Mouse (Mus musculus): ENCODE results near the gene Ston2. TPM values are rescaled to one million over a fixed set of nuclear protein-coding genes. Genes with fewer than 3 reads are reported as not detected.

Gene Ston2
- polyA plus RNA-seq, 1 experiment from 2014 or later, result 9.2 TPM

DNA sequence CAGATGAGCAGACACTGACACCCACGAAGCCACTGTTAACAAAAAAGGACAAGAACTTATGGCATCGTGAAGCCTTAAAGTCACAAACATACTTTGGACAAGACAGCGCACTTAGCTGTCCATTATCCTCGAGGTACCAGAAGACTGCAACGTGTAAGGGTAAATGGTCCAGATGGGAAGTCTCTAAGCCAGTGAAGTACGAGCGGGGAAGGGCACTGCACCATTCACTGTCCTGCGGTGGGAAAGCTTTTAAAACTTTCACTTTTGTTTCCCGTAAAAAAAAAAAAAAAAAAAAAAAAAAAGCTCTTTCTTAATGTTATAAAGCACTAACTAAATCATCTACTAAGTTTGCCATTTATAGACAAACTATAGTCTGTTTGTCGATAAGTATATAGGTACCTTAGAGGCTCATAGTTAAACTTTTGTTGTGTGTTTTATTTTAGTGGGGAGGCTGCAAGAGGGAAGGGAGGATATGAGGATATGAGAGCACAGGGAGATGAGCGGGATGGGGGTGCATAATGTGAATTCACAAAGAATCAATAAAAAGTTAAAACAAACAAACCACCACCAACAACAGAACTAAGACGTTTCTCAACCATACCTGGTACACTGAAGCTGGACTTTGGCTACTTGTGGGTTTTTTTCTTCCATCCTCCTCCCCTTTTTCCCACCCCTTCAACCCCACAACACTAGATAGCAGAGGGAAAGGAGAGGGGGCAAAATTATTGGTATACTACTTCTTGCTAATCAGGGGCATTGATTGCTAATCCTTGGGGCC is 127.4 kb downstream of the Ston2 start:
- H3K36me3 ChIP-seq, result no peaks in the 10 kb centered on the region
- no peaks in the 10 kb centered on the region for H3K9me3 ChIP-seq
- H3K27me3 ChIP-seq (ENCODE audit: insufficient read depth, poor library complexity, severe bottlenecking), result no peaks in the 10 kb centered on the region
- no peak overlapping the region for H3K27ac ChIP-seq
- no peaks in the 10 kb centered on the region for H3K4me1 ChIP-seq (replicated peaks)
- H3K4me3 ChIP-seq, result no peak overlapping the region
- no peak for DNase-seq (ENCODE audit: low spot score)
- WGBS, result 91% methylated on average over 12 of the region's 12 CpGs

DNA sequence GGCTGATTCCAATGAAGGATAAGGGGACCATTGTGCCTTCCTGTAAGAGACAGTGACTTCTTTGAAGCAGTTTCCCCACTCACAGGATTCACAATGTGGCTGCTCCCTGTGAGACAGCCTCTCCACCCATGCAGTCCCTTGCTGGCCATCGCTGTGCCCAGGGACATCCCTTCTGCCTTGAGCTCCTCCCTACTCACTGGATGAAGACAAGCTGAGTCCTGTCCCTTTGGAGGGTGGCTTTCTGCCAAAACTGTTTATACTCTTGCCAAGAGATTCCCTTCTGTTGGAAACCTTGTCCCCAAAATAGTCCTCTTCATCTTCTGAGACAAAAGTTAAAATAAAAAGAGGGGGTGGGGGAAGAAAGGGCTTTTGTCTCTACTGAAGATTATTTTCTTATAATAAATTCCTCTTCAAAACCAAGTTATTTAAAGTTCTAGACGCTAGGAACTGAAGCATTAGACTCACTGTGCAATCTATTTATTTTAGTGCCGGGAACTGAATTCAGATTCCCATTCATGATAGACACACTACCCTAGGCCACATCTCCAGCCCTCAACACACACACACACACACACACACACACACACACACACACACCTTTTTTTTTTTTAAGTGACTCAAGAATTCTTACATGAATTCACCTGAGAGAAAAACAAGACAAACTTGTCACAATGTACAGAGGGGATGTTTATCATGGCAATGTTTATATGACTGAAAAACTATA is 133.6 kb downstream of the Ston2 start:
- no peaks in the 10 kb centered on the region for H3K9me3 ChIP-seq
- 83% methylated on average over 3 of the region's 3 CpGs for WGBS
- no peak for DNase-seq (ENCODE audit: low spot score)
- H3K4me1 ChIP-seq (replicated peaks), result no peaks in the 10 kb centered on the region
- H3K27ac ChIP-seq, result no peak overlapping the region
- H3K27me3 ChIP-seq (ENCODE audit: insufficient read depth, poor library complexity, severe bottlenecking), result no peaks in the 10 kb centered on the region
- H3K36me3 ChIP-seq, result 0 out of 2 replicates have a peak, but pooled peaks cover 2% of the 10 kb centered on the region
- H3K4me3 ChIP-seq, result no peak overlapping the region

DNA sequence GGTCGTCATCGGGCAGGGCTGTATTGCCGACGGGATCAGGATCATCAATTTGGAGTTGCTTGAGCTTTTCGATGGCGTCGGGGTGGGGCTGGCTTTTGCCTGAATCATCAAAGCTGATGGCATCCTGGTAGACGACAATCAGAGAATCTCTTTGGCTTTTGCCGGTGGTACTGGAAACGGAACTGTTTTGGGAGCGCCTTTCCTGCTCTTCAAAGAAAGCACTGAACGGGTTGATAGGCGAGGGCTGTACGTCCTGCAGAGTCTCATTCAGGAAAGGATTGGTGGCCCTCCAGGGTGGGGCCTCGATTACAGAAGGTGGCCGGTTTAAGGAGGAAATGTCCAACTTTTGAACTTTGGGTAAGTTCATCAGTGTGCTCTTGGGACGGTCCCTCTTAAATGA is 139.8 kb downstream of the Ston2 start:
- 92% methylated on average over 17 of the region's 17 CpGs for WGBS
- no peak overlapping the region for H3K27ac ChIP-seq
- no peaks in the 10 kb centered on the region for H3K4me1 ChIP-seq (replicated peaks)
- DNase-seq (ENCODE audit: low spot score), result no peak
- H3K27me3 ChIP-seq (ENCODE audit: insufficient read depth, poor library complexity, severe bottlenecking), result no peaks in the 10 kb centered on the region
- peaks cover 9% of the 10 kb centered on the region; the same call in 1 of the 2 replicates for H3K9me3 ChIP-seq
- peaks cover 35% of the 10 kb centered on the region for H3K36me3 ChIP-seq
- no peak overlapping the region for H3K4me3 ChIP-seq

DNA sequence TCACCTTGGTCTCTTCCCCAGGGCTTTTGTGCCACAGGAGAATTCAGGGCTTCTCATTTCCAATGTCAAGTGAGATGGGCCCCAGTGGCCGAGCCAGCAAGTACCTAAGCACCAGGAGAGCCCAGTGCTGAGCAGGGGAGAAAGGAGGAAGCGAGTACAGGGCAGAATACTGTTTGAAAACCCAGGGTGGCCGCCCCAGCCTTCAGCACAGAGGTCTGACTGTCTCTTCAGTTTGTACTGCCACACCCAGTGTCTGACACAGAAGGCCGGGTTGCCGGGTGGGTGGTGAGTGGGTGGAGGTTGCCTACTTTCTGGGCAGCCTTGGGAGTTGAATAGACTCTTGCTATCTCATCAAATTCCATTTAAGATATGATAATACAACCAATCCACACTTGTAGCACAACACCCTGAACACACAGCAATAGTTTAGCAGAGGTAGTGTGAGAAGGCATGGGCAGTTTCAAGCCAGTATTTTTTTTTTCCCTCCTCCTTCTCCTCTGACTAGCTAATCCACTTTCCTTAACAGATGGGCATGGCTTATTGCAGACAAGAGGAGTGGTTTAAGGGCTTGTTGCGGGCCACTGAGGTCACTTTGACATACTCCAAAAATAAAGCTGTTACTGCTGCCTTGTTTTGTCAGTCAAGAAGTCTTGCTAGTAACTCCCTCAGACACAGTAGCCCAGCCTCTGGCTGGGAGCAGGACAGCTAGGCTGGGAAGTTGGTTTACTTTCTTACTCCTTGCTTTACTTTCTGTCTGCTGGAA is 142.6 kb downstream of the Ston2 start:
- Histone ChIP-seq H3K36me3 (peaks cover 35% of the 10 kb centered on the region), H3K4me1 (replicated peaks) (peaks cover 20% of the 10 kb centered on the region), H3K9me3 (peaks cover 9% of the 10 kb centered on the region; the same call in 1 of the 2 replicates), H3K27ac (no peak overlapping the region), H3K4me3 (no peak overlapping the region), H3K27me3 (ENCODE audit: insufficient read depth, poor library complexity, severe bottlenecking) (no peaks in the 10 kb centered on the region)
- 86% methylated on average over 6 of the region's 6 CpGs for WGBS
- no peak for DNase-seq (ENCODE audit: low spot score)

DNA sequence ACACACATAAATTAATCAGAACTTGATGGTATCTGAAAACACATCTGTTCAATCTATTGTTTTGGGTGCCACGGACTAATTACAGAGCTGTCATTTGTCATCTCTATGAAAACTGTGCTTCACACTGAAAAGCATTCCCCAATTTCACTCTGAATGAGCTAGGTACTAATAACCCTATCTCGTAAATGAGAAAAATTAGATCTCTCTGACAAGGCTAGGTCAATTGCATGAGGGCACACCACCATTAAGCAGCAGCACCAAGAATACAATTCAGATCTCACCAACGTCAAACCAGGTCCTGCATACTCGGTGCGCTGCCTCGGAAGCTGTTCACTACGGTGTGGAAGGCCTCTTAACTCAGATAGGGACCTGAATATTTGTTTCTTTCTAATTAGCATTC is 145.0 kb downstream of the Ston2 start:
- Histone ChIP-seq H3K36me3 (peaks cover 31% of the 10 kb centered on the region), H3K4me1 (replicated peaks) (peaks cover 20% of the 10 kb centered on the region), H3K9me3 (peaks cover 9% of the 10 kb centered on the region; the same call in 1 of the 2 replicates), H3K27me3 (ENCODE audit: insufficient read depth, poor library complexity, severe bottlenecking) (no peaks in the 10 kb centered on the region), H3K27ac (no peak overlapping the region), H3K4me3 (no peak overlapping the region)
- WGBS, result 90% methylated on average over 7 of the region's 7 CpGs
- no peak for DNase-seq (ENCODE audit: low spot score)

DNA sequence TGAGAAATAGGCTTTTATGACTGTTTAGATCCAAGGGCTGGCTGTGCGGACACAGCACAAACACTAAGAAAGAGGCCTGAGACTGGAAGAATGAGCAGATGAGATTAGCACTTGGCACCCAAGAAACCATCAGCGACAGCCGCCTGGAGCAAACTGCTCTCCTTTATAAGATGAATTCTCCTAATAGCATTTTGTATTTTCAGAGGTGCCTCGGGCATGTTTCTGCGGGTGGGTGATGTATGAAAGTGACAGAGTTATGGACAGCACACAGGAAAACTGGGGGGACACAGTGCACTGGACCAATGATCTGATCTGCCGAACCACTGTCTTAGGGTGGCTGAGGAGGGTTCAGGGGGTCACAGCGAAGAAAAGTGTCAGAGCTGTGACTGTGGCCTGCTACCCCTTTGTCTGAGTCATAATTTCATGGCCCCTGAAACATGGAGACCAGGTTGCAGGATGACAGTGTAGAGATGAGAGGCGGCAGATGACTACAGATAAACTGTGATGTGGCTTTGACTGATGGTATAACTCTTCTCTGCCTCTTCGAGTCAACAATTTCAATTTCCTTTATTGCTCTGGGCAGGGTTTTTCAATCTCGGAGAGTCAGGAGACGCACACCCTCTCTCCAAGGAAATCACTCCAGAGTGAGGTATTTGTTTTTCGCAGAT is 145.6 kb downstream of the Ston2 start:
- DNase-seq (ENCODE audit: low spot score), result no peak
- no peak overlapping the region for H3K4me3 ChIP-seq
- H3K27me3 ChIP-seq (ENCODE audit: insufficient read depth, poor library complexity, severe bottlenecking), result no peaks in the 10 kb centered on the region
- peaks cover 3% of the 10 kb centered on the region; the same call in 1 of the 2 replicates for H3K9me3 ChIP-seq
- H3K27ac ChIP-seq, result peak overlapping the region; percentile 79; the same call in 1 of the 2 replicates
- 85% methylated on average over 12 of the region's 12 CpGs for WGBS
- peaks cover 20% of the 10 kb centered on the region for H3K4me1 ChIP-seq (replicated peaks)
- peaks cover 24% of the 10 kb centered on the region for H3K36me3 ChIP-seq

DNA sequence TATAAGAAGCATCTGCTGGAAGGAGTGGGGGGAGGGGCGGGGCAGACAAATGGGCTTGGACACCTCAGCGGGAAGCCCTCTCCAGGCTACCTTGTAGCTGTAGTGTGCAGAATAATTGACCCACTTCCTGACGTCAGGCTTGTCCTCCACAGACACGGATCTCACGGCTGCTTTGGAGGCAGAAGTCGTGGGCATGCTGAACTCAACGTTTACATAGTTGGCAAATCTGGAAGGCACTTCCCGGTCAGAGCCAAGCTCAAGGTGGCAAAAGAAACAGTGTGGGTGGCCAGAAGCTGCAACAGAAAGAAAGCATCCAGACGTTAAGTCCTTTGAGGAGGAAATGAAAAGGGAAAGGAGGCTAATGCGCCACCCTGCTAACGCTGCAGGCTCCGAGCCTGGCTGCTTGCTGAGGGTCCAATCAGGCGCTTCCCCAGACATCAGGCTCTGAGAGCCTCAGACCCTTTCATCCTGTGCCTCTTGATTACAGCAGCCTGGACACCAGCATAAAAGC is 146.5 kb downstream of the Ston2 start:
- Histone ChIP-seq H3K36me3 (peaks cover 16% of the 10 kb centered on the region), H3K4me3 (peak overlapping the region; percentile 35), H3K4me1 (replicated peaks) (peaks cover 20% of the 10 kb centered on the region), H3K27ac (peak overlapping the region; percentile 79), H3K9me3 (no peaks in the 10 kb centered on the region), H3K27me3 (ENCODE audit: insufficient read depth, poor library complexity, severe bottlenecking) (no peaks in the 10 kb centered on the region)
- WGBS, result 17% methylated on average over 13 of the region's 13 CpGs
- peak; percentile 36 for DNase-seq (ENCODE audit: low spot score)

DNA sequence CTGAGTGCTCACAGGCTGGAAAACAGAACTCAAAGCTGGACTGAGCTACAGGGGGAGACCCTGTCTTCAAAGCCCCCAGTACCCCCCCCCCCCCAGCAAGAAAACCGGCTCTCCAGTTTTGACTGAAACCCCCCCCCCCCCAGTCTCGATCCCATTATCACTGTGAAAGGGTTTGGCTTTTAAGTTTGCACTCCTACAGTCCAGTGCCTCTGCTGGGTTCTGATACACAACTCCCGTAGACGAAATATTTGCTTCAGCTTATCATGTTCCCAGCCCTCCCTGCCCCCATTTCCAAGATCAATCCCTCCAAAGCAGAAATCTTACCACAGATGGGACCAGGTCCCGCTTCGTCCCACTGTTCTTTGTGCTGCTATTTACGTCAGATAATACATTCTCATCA is 147.1 kb downstream of the Ston2 start:
- Histone ChIP-seq H3K4me3 (0 out of 2 replicates have a peak overlapping the region, but pooled peaks have one; percentile 35), H3K4me1 (replicated peaks) (peaks cover 20% of the 10 kb centered on the region), H3K27ac (peak overlapping the region; percentile 79), H3K9me3 (no peaks in the 10 kb centered on the region), H3K27me3 (ENCODE audit: insufficient read depth, poor library complexity, severe bottlenecking) (no peaks in the 10 kb centered on the region), H3K36me3 (peaks cover 10% of the 10 kb centered on the region)
- WGBS, result 62% methylated on average over 7 of the region's 7 CpGs
- no peak for DNase-seq (ENCODE audit: low spot score)

DNA sequence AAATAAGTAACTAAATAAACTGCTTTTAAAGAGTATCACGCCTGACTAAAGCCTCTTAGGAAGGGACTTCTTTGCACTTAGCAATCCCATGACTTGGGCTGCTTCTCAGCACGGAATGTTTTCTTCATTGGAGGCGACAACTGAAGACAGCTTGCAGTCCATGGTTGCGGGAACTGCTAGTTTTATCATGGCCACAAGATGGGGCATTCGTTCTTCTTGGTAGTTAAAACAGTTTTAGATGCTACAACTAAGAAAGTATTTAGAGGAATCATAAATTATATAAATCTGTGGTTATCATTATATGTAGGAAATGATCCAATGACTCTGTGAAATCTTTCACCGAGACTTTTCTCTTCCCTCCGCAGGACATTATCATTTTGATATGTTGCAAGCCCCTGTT is 147.5 kb downstream of the Ston2 start:
- peak; percentile 37 for DNase-seq (ENCODE audit: low spot score)
- H3K9me3 ChIP-seq, result no peaks in the 10 kb centered on the region
- H3K27ac ChIP-seq, result peak overlapping the region; percentile 79
- H3K4me1 ChIP-seq (replicated peaks), result peaks cover 20% of the 10 kb centered on the region
- WGBS, result 65% methylated on average over 7 of the region's 7 CpGs
- H3K27me3 ChIP-seq (ENCODE audit: insufficient read depth, poor library complexity, severe bottlenecking), result no peaks in the 10 kb centered on the region
- H3K4me3 ChIP-seq, result no peak overlapping the region
- H3K36me3 ChIP-seq, result peaks cover 10% of the 10 kb centered on the region

DNA sequence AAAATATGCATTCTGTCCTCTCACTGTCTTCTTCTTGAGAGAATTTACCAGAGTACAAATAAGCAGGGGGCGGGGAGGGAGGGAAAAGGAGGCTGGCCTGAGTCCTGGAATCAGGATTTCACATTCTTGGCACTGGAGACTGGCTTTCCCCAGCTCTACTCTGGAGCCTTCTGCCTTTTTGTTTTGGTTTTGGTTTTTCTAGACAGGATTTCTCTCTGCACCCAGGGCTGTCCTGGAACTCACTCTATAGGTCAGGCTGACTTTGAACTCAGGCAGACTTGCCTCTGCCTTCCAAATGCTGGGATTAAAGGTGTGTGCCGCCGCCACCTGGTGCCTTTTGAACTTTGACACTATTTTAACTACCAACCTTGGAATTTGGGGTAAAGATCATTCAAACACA is 149.8 kb downstream of the Ston2 start:
- 84% methylated on average over 3 of the region's 3 CpGs for WGBS
- DNase-seq (ENCODE audit: low spot score), result no peak

DNA sequence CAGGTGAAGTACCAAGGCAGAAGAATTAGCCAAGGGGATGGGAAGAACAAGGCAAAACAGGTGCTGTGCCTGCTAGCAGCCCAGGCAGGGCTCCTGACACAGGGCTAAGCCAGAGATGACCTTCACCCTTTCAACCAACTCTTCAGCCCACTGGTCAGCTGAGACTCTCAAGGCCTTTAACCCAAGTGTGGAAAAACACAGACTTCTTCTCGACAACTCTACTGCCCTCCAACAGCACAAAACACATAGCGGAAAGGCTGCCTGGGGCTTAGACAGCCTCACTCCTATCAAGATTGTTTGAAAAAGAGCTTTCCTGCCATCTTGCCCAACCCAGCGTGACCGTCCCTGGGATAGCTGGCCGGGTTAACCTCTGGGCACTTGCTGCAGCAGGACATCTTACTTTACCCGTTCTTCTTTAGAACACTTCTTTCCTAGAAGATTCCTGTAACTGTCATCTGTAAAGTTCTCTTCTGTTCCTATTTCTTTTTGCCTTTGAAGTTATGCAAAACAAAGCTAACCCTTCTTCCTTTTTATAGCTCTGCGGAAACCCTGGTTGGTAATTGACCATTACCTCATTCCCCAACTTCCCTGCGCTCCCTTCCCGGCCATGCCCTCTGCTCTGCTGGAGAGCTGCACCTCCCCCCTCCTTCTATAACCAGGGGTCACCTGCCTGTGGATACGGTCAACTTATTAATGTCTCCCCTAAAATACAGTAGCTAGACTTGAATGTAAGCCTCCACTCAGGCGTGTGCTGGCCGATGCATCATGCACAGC is 150.9 kb downstream of the Ston2 start:
- H3K27ac ChIP-seq, result no peak overlapping the region
- H3K4me1 ChIP-seq (replicated peaks), result peaks cover 15% of the 10 kb centered on the region
- peaks cover 10% of the 10 kb centered on the region for H3K36me3 ChIP-seq
- 74% methylated on average over 12 of the region's 12 CpGs for WGBS
- H3K27me3 ChIP-seq (ENCODE audit: insufficient read depth, poor library complexity, severe bottlenecking), result no peaks in the 10 kb centered on the region
- H3K4me3 ChIP-seq, result no peak overlapping the region
- H3K9me3 ChIP-seq, result 0 out of 2 replicates have a peak, but pooled peaks cover 6% of the 10 kb centered on the region
- no peak for DNase-seq (ENCODE audit: low spot score)

More for the DNA sequence above, 149.8 kb downstream of the Ston2 start:
- Histone ChIP-seq H3K27me3 (ENCODE audit: insufficient read depth, poor library complexity, severe bottlenecking) (no peaks in the 10 kb centered on the region), H3K36me3 (peaks cover 6% of the 10 kb centered on the region), H3K9me3 (0 out of 2 replicates have a peak, but pooled peaks cover under 1% of the 10 kb centered on the region), H3K4me3 (no peak overlapping the region), H3K4me1 (replicated peaks) (peaks cover 20% of the 10 kb centered on the region), H3K27ac (no peak overlapping the region)

Data from hindbrain, embryonic 10.5 days (tissue).